Comparison of ENCODE assay signal across 18 mouse cellular contexts in the genomic region with DNA sequence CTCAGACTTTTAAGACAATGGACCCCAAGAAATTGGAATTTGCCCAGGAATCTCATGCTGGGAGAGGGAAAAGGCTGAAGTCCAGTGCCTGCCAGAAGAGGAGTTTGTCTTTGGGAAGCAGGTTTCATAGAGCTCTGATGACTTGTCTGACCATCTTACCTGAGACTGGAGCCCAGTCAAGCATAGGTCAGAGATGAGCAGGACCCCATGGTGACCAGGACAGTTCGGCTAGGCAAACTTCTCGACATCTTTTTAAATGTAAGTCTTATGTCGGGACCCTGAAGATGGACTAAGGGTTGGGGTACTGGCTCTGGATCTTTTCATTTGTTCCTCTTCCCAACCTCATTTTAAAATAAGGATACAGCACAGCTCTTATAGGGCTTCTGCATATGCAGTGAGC.
"Had no signal": no experiment of that assay in that cellular context is flagged by ENCODE, and none has a peak within 500 bp of the region (broad histone marks: within the 10 kb centered on the region; RNA-seq: fewer than 3 reads in every experiment).

No protein-coding gene starts in this region.

- H3K9me3 ChIP-seq: midbrain, embryonic 10.5 days; midbrain, embryonic 12.5 days; neural tube, embryonic 13.5 days; neural tube, embryonic 15.5 days had no signal

- H3K27ac ChIP-seq: midbrain, embryonic 10.5 days; midbrain, embryonic 12.5 days; neural tube, embryonic 13.5 days; neural tube, embryonic 15.5 days had no signal

- H3K4me3 ChIP-seq: midbrain, embryonic 10.5 days; midbrain, embryonic 12.5 days; myocyte; neural tube, embryonic 13.5 days; neural tube, embryonic 15.5 days had no signal

- ATAC-seq: midbrain, embryonic 16.5 days had no signal

- H3K27me3 ChIP-seq: midbrain, embryonic 12.5 days; neural tube, embryonic 13.5 days; neural tube, embryonic 15.5 days had no signal

- H3K4me1 ChIP-seq: neural tube, embryonic 13.5 days; neural tube, embryonic 15.5 days had no signal

- H3K36me3 ChIP-seq: midbrain, embryonic 10.5 days; midbrain, embryonic 12.5 days; neural tube, embryonic 13.5 days; neural tube, embryonic 15.5 days had no signal

- DNase-seq: lung, embryonic 14.5 days; lung, postnatal 10 days; lung, postnatal 4 days; midbrain, embryonic 14.5 days; retina, postnatal 1 day; right cerebral cortex, adult 18-20 months; right cerebral cortex, postnatal 25 days; right cerebral cortex, postnatal 4 days; spleen, adult 18-20 months; thymus, adult 18-20 months; thymus, postnatal 14 days; thymus, postnatal 36 days had no signal
